Mouse (Mus musculus) MEL (cell line): Measurements from ENCODE around the gene Ptprn. TPM values are rescaled to one million over a fixed set of nuclear protein-coding genes. Genes with fewer than 3 reads are reported as not detected.

ENCODE experiments used
- DNase-seq: peaks from one replicate; pipeline ENCODE4 v3.0.0; 2011; ENCODE audit warnings: low read depth, low spot score
- H3K27ac ChIP-seq: 2 replicates; pipeline ENCODE4 v1.5.1; 2012; ENCODE audit warnings: low read depth, mild to moderate bottlenecking, control low read depth, low read length, moderate library complexity; ENCODE audit not compliant: control insufficient read depth
- H3K27me3 ChIP-seq, 2 experiments: fragments of 150-350 bp in 1 of 2; sonication (generic) in 1 of 2; 2 replicates each; pipeline ENCODE4 v1.6.1; 2012; ENCODE audit warnings: low read length in 2 of 2, mild to moderate bottlenecking in 2 of 2, improper control_type of control experiment in 1 of 2, moderate library complexity in 1 of 2; ENCODE audit not compliant: insufficient read depth in 2 of 2, control insufficient read depth in 1 of 2
- H3K36me3 ChIP-seq, 2 experiments: 2 replicates each; pipeline ENCODE4 v1.6.1; 2012 to 2014; ENCODE audit warnings: low read length in 2 of 2, improper control_type of control experiment in 1 of 2, inconsistent platforms in 1 of 2, mild to moderate bottlenecking in 1 of 2; ENCODE audit not compliant: insufficient read depth in 2 of 2, control insufficient read depth in 1 of 2
- H3K4me1 ChIP-seq, 2 experiments: fragments of 150-350 bp in 1 of 2; sonication (generic) in 1 of 2; 2 replicates each; pipeline ENCODE4 v1.6.1; 2012; ENCODE audit warnings: low read length in 2 of 2, improper control_type of control experiment in 1 of 2, mild to moderate bottlenecking in 1 of 2; ENCODE audit not compliant: insufficient read depth in 2 of 2, control insufficient read depth in 1 of 2
- H3K4me3 ChIP-seq, 2 experiments: fragments of 150-350 bp in 1 of 2; sonication (generic) in 1 of 2; 2 replicates each; pipeline ENCODE4 v1.5.1; 2012; ENCODE audit warnings: low read depth in 2 of 2, low read length in 2 of 2, mild to moderate bottlenecking in 2 of 2, moderate library complexity in 2 of 2, control low read depth in 1 of 2, improper control_type of control experiment in 1 of 2; ENCODE audit not compliant: control insufficient read depth in 1 of 2, insufficient read depth in 1 of 2
- H3K79me2 ChIP-seq: 2 replicates; pipeline ENCODE4 v1.6.1; 2012; ENCODE audit warnings: mild to moderate bottlenecking, low read length, moderate library complexity; ENCODE audit not compliant: control insufficient read depth, poor library complexity, insufficient read depth
- H3K9ac ChIP-seq: 2 replicates; pipeline ENCODE4 v1.6.1; 2012; ENCODE audit warnings: low read depth, mild to moderate bottlenecking, control low read depth, low read length, moderate library complexity; ENCODE audit not compliant: control insufficient read depth, poor library complexity, severe bottlenecking
- H3K9me3 ChIP-seq: fragments of 150-350 bp; sonication (generic); replicated peaks from 2 replicates; pipeline ENCODE4 v1.6.1; 2012; ENCODE audit warnings: mild to moderate bottlenecking, low read length, improper control_type of control experiment, moderate library complexity; ENCODE audit not compliant: insufficient read depth
- CHD2 ChIP-seq: IDR thresholded peaks from 2 replicates; pipeline ENCODE4 v1.6.1; 2011; ENCODE audit warnings: low read length, improper control_type of control experiment
- CTCF ChIP-seq, 3 experiments: IDR thresholded peaks in 2 of 3; conservative IDR thresholded peaks in 1 of 3; 2 replicates each; pipeline ENCODE4 v1.5.1; 2011 to 2012; ENCODE audit warnings: low read length in 3 of 3, low read depth in 2 of 3, mild to moderate bottlenecking in 2 of 3, improper control_type of control experiment in 1 of 3, inconsistent platforms in 1 of 3, mixed read lengths in 1 of 3, moderate library complexity in 1 of 3; ENCODE audit not compliant: control insufficient read depth in 1 of 3, insufficient read depth in 1 of 3, poor library complexity in 1 of 3, severe bottlenecking in 1 of 3
- EP300 ChIP-seq, 2 experiments: IDR thresholded peaks; 2 replicates each; pipeline ENCODE4 v1.6.1; 2011; ENCODE audit warnings: improper control_type of control experiment in 2 of 2, low read length in 2 of 2, low read depth in 1 of 2, mild to moderate bottlenecking in 1 of 2
- GABPA ChIP-seq: IDR thresholded peaks from 2 replicates; pipeline ENCODE4 v1.6.1; 2012; ENCODE audit warnings: low read depth, mild to moderate bottlenecking, inconsistent platforms, low read length, improper control_type of control experiment, moderate library complexity
- HCFC1 ChIP-seq: IDR thresholded peaks from 2 replicates; pipeline ENCODE4 v1.6.1; 2012; ENCODE audit warnings: low read depth, mild to moderate bottlenecking, inconsistent platforms, low read length, improper control_type of control experiment, moderate library complexity
- JUND ChIP-seq: IDR thresholded peaks from 2 replicates; pipeline ENCODE4 v1.6.1; 2011; ENCODE audit warnings: low read depth, mild to moderate bottlenecking, improper control_type of control experiment, low read length
- MAZ ChIP-seq: IDR thresholded peaks from 2 replicates; pipeline ENCODE4 v1.6.1; 2012; ENCODE audit warnings: low read depth, mild to moderate bottlenecking, inconsistent platforms, low read length, improper control_type of control experiment
- MEF2A ChIP-seq: IDR thresholded peaks from 2 replicates; pipeline ENCODE4 v1.6.1; 2014; ENCODE audit warnings: low read depth, mild to moderate bottlenecking, inconsistent platforms, low read length, improper control_type of control experiment; ENCODE audit not compliant: poor library complexity, insufficient replicate concordance, severe bottlenecking; ENCODE audit errors: extremely low read depth
- MYC ChIP-seq: IDR thresholded peaks from 2 replicates; pipeline ENCODE4 v1.6.1; 2011; ENCODE audit warnings: low read depth, mild to moderate bottlenecking, low read length, improper control_type of control experiment, moderate library complexity
- NELFE ChIP-seq: IDR thresholded peaks from 2 replicates; pipeline ENCODE4 v1.6.1; 2011; ENCODE audit warnings: low read depth, low read length, improper control_type of control experiment
- RAD21 ChIP-seq: IDR thresholded peaks from 2 replicates; pipeline ENCODE4 v1.6.1; 2011; ENCODE audit warnings: mild to moderate bottlenecking, low read depth, low read length, improper control_type of control experiment
- RCOR1 ChIP-seq: IDR thresholded peaks from 2 replicates; pipeline ENCODE4 v1.6.1; 2012; ENCODE audit warnings: low read depth, mild to moderate bottlenecking, inconsistent platforms, low read length, improper control_type of control experiment
- SMC3 ChIP-seq: IDR thresholded peaks from 2 replicates; pipeline ENCODE4 v1.6.1; 2011; ENCODE audit warnings: low read depth, low read length, improper control_type of control experiment
- TAL1 ChIP-seq: IDR thresholded peaks from 2 replicates; pipeline ENCODE4 v1.6.1; 2012; ENCODE audit warnings: mild to moderate bottlenecking, inconsistent platforms, low read length, moderate library complexity, mixed read lengths
- TBP ChIP-seq: IDR thresholded peaks from 2 replicates; pipeline ENCODE4 v1.8.0; 2011; ENCODE audit warnings: low read depth, low read length, improper control_type of control experiment
- UBTF ChIP-seq: IDR thresholded peaks from 2 replicates; pipeline ENCODE4 v1.6.1; 2012; ENCODE audit warnings: low read depth, mild to moderate bottlenecking, inconsistent platforms, low read length, improper control_type of control experiment, moderate library complexity, borderline replicate concordance; ENCODE audit not compliant: insufficient read depth
- ZKSCAN1 ChIP-seq: IDR thresholded peaks from 2 replicates; pipeline ENCODE4 v1.6.1; 2012; ENCODE audit warnings: low read depth, mild to moderate bottlenecking, inconsistent platforms, low read length, improper control_type of control experiment, moderate library complexity
- ZMIZ1 ChIP-seq: IDR thresholded peaks from 2 replicates; pipeline ENCODE4 v1.6.1; 2012; ENCODE audit warnings: low read depth, mild to moderate bottlenecking, inconsistent platforms, low read length, improper control_type of control experiment, moderate library complexity
- polyA plus RNA-seq, 2 experiments: library from polyadenylated mRNA; stranded (reverse) in 1 of 2; unstranded in 1 of 2; fragments of >175 nt in 1 of 2; fragments of >200 nt in 1 of 2; gene quantifications; 2 replicates each; pipeline versions ENCODE4 v1.2.1 to v1.2.4; 2012; ENCODE audit warnings: low replicate concordance in 2 of 2, low read depth in 1 of 2; ENCODE audit not compliant: insufficient read length in 2 of 2, insufficient read depth in 1 of 2, missing spikeins in 1 of 2
- total RNA-seq: library from RNA; depleted of rRNA; stranded (reverse); fragments of 300-350 nt; gene quantifications from 2 replicates; pipeline ENCODE4 v1.2.3, GENCODE M21; 2012

Ptprn gene
- total and polyA plus RNA-seq, 3 experiments, result 0.13 TPM; not detected in 2

- Histone ChIP-seq H3K4me3 (no peak overlapping the region), H3K9ac (no peak overlapping the region), H3K79me2 (no peaks in the 10 kb centered on the region), H3K4me1 (no peaks in the 10 kb centered on the region), H3K36me3 (no peaks in the 10 kb centered on the region), H3K9me3 (no peaks in the 10 kb centered on the region), H3K27me3 (peaks cover 2 to 7% of the 10 kb centered on the region in 2 experiments; a peak in 3 of 4 replicates), H3K27ac (no peak overlapping the region)
- no peak for DNase-seq
- TF ChIP-seq NELFE, result no peak
- TF ChIP-seq ZKSCAN1, result no peak
- no peak for TF ChIP-seq TBP
- no peak for TF ChIP-seq JUND
- TF ChIP-seq TAL1, result no peak
- TF ChIP-seq CHD2, result no peak
- no peak for TF ChIP-seq MAZ
- no peak for TF ChIP-seq EP300 (IDR thresholded peaks at IDR 0.05; ENCODE audit: low read depth in 1 of 2, low read length in 2 of 2)
- no peak for TF ChIP-seq UBTF
- no peak for TF ChIP-seq MYC
- TF ChIP-seq RAD21, result no peak
- TF ChIP-seq ZMIZ1, result no peak
- TF ChIP-seq MEF2A, result no peak
- no peak for TF ChIP-seq HCFC1
These were observed 25.7 kb upstream of the Ptprn start for GRCm38 (mm10) chr1:75289888-75290431.

DNA sequence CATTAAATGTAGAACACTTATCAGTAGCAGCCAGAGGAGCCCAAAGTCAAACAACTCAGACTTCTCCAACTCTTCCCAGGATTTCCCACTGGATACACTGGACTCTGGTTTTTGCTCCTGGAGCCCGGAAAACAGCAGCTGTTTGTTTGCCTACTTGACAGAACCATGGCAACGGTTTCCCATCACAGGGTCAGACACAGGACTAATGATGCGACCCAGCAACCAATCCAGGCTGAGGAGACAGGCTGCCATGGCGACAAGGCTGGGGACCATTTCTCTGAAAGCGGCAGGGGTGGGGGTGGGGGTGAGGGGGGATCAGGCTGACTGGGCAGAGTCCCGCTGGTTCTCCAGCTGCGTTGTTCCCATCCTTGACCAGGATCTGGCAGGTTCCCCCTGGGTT, 25.1 kb upstream of the Ptprn start:
- DNase-seq, result no peak
- Histone ChIP-seq H3K4me1 (no peaks in the 10 kb centered on the region), H3K79me2 (no peaks in the 10 kb centered on the region), H3K36me3 (no peaks in the 10 kb centered on the region), H3K9ac (no peak overlapping the region), H3K27ac (no peak overlapping the region), H3K27me3 (peaks cover 2 to 10% of the 10 kb centered on the region in 2 experiments; a peak in 3 of 4 replicates), H3K4me3 (no peak overlapping the region), H3K9me3 (no peaks in the 10 kb centered on the region)
- TF ChIP-seq MEF2A (no peak), TAL1 (no peak), MYC (no peak), UBTF (no peak), CTCF (IDR thresholded peaks at IDR 0.05 in 2 of 3, conservative IDR thresholded peaks at IDR 0.05 in 1 of 3; ENCODE audit: control insufficient read depth in 1 of 3, insufficient read depth in 1 of 3, low read depth in 2 of 3, low read length in 3 of 3, poor library complexity in 1 of 3, severe bottlenecking in 1 of 3) (no peak), RCOR1 (no peak), GABPA (no peak), SMC3 (no peak)
